Mouse (Mus musculus) C2C12 (cell line): ENCODE measurements around the gene Il31ra.

Source experiments
- CEBPB ChIP-seq: IDR thresholded peaks from one replicate; pipeline ENCODE4 v1.6.1; 2011; ENCODE audit warnings: low read depth, mild to moderate bottlenecking, control low read depth, moderate library complexity
- CTCF ChIP-seq: IDR thresholded peaks from one replicate; pipeline ENCODE4 v1.5.1; 2011; ENCODE audit not compliant: control insufficient read depth, insufficient read depth, insufficient read length
- FOSL1 ChIP-seq: IDR thresholded peaks from one replicate; pipeline ENCODE4 v1.8.0; 2011; ENCODE audit warnings: mild to moderate bottlenecking, low read length; ENCODE audit not compliant: poor library complexity, insufficient read depth, severe bottlenecking
- MAX ChIP-seq: IDR thresholded peaks from one replicate; pipeline ENCODE4 v1.6.1; 2011; ENCODE audit warnings: mild to moderate bottlenecking, control low read depth
- MYOD1 ChIP-seq: IDR thresholded peaks from one replicate; pipeline ENCODE4 v1.6.1; 2011; ENCODE audit warnings: low read depth; ENCODE audit not compliant: control insufficient read depth, insufficient read length
- MYOG ChIP-seq: IDR thresholded peaks from one replicate; pipeline ENCODE4 v1.6.1; 2011; ENCODE audit not compliant: control insufficient read depth, insufficient read length; ENCODE audit errors: extremely low read depth
- USF1 ChIP-seq: IDR thresholded peaks from one replicate; pipeline ENCODE4 v1.6.1; 2011; ENCODE audit warnings: low read depth, mild to moderate bottlenecking, control low read depth, moderate library complexity

DNA sequence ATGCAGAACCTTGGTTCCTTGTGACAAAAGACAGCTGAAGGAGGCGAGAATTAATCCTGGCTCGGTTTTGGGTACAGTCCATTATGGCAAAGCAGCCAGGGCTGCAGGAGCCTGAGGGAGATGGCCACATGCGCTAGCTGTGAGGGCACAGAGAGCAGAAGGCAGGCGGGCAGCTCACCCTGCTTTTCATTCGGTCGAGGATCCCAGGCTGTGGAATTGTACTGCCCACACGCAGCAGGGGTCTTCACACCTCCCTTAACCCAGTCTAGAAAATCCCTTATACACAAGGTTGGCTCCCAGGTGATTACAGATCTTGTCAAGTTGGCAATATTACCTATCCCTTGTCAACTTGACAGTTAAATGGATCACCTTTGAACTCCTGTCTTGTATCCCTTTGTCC lies 29.5 kb upstream of the Il31ra start:
- TF ChIP-seq CTCF (no peak), MYOD1 (no peak), MAX (no peak), CEBPB (no peak), MYOG (no peak), USF1 (no peak), FOSL1 (no peak)
